20 mouse cellular contexts compared by ENCODE assay signal in genomic region chr9:98663011-98663410, GRCm38 (mm10).
"Had no signal": no experiment of that assay in that cellular context is flagged by ENCODE, and none has a peak within 500 bp of the region (broad histone marks: within the 10 kb centered on the region; RNA-seq: fewer than 3 reads in every experiment).

No protein-coding gene starts in this region.

- H3K9ac ChIP-seq: limb, embryonic 12.5 days; limb, embryonic 15.5 days; liver, embryonic 14.5 days; liver, postnatal 0 days; lung, embryonic 14.5 days; midbrain, embryonic 13.5 days; neural tube, embryonic 13.5 days had no signal

- DNase-seq: kidney, postnatal 14 days; kidney, postnatal 4 days; layer of hippocampus, adult 9-11 months; liver, postnatal 0 days; lung, embryonic 14.5 days; retina, postnatal 1 day; thymus, adult 2 months; thymus, postnatal 14 days; thymus, postnatal 4 days had no signal

- H3K4me1 ChIP-seq: limb, embryonic 15.5 days; midbrain, embryonic 13.5 days; neural tube, embryonic 13.5 days had no signal

- H3K4me3 ChIP-seq: limb, embryonic 12.5 days; limb, embryonic 15.5 days; midbrain, embryonic 10.5 days; midbrain, embryonic 13.5 days; myocyte; neural tube, embryonic 13.5 days had no signal

- H3K4me2 ChIP-seq: limb, embryonic 12.5 days; limb, embryonic 15.5 days; liver, embryonic 11.5 days; lung, embryonic 14.5 days; midbrain, embryonic 13.5 days; neural tube, embryonic 13.5 days had no signal

- H3K27me3 ChIP-seq: limb, embryonic 12.5 days; limb, embryonic 15.5 days; midbrain, embryonic 13.5 days; neural tube, embryonic 13.5 days had no signal

- ATAC-seq: liver, postnatal 0 days; lung, postnatal 0 days; midbrain, embryonic 13.5 days; midbrain, embryonic 16.5 days had no signal

- H3K27ac ChIP-seq: limb, embryonic 12.5 days; limb, embryonic 15.5 days; liver, embryonic 14.5 days; macrophage; midbrain, embryonic 10.5 days; midbrain, embryonic 13.5 days; neural tube, embryonic 13.5 days had no signal

- H3K36me3 ChIP-seq: limb, embryonic 12.5 days; limb, embryonic 15.5 days; midbrain, embryonic 10.5 days; midbrain, embryonic 13.5 days; neural tube, embryonic 13.5 days had no signal

- H3K9me3 ChIP-seq: limb, embryonic 12.5 days; limb, embryonic 15.5 days; midbrain, embryonic 10.5 days; midbrain, embryonic 13.5 days; neural tube, embryonic 13.5 days had no signal
